Mouse (Mus musculus) kidney, adult 8-10 months (tissue): Measurements from ENCODE around the gene Zfp617.
"Not testable (repeated sequence)": the region's sequence is repeated elsewhere in the genome, so short reads cannot be mapped to it uniquely, and the experiment has no call there.

ENCODE experiments used
- DNase-seq, 2 experiments: peaks; one replicate each; pipeline ENCODE4 v3.0.0; 2022

The Zfp617 gene

DNA sequence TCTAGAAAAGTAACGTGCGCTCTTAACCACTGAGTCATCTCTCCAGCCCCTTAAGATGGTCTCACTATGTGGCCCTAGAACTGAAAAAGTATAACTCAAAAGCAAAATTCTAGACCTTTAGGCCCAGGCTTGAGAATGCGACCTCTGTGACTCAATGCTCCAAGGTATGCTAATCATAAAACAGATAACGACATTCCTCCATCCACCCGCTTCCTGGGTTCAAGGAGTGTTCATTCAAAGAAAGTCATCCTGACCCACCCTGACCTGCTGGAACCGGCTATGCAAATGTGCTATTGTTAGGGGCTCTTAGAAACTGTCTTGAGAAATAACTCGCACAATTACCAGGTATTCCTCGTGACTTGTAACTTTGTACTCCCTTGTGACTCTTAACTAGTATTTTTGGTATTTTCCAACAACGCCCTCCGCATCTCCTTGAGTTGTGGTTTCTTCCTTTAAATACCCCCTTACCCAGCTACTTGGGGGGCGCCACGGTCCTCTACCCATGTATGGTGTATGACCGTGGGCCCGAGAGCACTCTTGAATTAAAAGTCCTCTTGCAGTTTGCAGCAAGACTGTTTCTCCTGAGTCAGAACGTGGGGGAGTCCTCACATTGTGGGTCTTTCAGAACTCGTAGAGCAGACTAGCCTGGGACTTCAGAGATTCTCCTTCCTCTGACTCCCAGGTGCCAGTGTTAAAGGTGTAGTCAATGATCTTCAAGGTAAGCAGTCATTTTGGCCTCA, 44.7 kb downstream of the Zfp617 start:
- not testable (repeated sequence) for DNase-seq

DNA sequence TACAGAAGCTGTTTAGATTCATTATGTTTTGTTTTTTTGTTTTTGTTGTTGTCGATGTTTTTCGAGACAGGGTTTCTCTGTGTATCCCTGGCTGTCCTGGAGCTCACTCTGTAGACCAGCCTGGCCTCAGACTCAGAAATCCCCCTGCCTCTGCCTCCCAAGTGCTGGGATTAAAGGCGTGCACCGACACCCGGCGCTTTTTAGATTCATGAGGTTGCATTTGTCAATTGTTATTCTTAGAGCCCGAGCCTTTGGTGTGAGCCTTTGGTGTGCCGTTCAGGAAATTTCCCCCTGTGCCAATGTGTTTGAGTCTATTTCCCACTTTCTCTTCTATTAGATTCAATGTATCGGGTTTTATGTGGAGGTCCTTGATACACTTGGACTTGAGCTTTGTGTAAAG, 46.2 kb downstream of the Zfp617 start:
- no peak for DNase-seq

GRCm38 (mm10) chr8:71960483-71960882, 52.0 kb downstream of the Zfp617 start:
- DNase-seq: no peak

GRCm38 (mm10) chr8:71961796-71962195, 53.4 kb downstream of the Zfp617 start:
- DNase-seq: no peak

GRCm38 (mm10) chr8:71964051-71964450, 55.6 kb downstream of the Zfp617 start:
- no peak for DNase-seq

DNA sequence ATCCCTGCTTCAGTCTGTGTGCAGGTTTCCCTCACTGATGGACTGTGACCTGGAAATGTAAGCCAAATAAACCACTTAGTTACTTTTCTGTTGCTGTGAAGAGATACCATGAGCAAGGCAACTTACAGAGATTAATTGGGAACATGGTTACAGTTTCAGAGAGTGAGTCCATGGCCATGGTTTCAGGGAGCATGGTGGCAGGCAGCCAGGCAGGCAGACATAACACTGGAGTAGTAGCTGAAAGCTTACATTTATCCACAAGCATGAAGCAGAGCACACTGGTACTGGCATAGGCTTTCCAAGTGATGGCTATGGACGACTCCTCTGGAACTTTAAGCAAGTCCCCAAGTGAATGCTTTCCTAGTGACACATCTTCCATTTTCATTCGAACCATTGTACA, 56.7 kb downstream of the Zfp617 start:
- DNase-seq: no peak

DNA sequence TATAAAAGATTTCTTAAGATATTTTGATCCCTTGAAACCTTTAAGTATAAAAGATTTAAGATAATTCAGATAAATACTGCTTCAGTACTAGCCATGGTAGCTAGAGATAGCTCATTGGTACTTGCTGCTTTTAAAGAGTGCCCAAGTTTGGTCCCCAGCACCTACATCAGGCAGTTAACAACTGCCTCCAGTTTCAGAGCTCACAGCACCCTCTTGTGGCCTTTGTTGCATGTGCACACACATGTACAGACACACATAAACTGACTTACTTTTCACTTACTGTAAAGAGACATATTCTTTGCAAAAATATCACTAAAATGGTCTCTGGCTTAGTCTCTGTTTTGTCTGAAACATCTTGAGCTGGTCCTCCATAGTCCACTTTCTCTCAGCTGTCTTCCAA, 58.0 kb downstream of the Zfp617 start:
- DNase-seq: no peak

DNA sequence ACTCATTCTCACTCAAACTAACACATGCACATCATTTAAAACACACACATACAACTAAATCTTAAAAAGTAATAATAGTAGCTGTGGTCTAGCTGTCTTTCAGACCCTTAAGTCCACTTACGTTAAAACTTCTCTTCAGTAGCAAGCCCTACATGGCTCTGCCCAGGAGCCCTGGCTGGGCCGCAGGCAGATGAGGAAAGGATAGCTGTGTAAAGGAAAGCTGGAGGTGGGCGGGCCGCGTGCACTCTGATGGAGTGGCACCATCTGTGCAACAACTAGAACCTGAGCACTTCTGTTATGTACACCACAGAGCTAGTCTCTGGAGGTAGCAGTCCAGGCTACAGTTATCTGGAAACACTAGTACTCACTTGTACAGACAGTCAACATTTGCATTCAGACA, 58.8 kb downstream of the Zfp617 start:
- no peak for DNase-seq

- no peak for DNase-seq
These were observed 59.7 kb downstream of the Zfp617 start for GRCm38 (mm10) chr8:71968100-71968499.

GRCm38 (mm10) chr8:71968636-71969035, 60.2 kb downstream of the Zfp617 start:
- no peak for DNase-seq

- DNase-seq: peak in 1 of 2 experiments; percentile 19
These were observed 63.5 kb downstream of the Zfp617 start for GRCm38 (mm10) chr8:71971945-71972344.

GRCm38 (mm10) chr8:71974211-71974610, 65.8 kb downstream of the Zfp617 start:
- DNase-seq: no peak

- DNase-seq: no peak
These were observed 72.6 kb downstream of the Zfp617 start for GRCm38 (mm10) chr8:71981032-71981431.

- no peak for DNase-seq
These were observed 73.0 kb downstream of the Zfp617 start for GRCm38 (mm10) chr8:71981456-71981855.
